Mouse (Mus musculus) CH12.LX (cell line): ENCODE measurements around the gene Ablim1. TPM values are rescaled to one million over a fixed set of nuclear protein-coding genes. Genes with fewer than 3 reads are reported as not detected.
A peak's percentile ranks its signal among the peaks of the same experiment; 100 is the strongest.

Experiments
- DNase-seq: peaks from one replicate; pipeline ENCODE4 v3.0.0-alpha.2; 2013; ENCODE audit errors: extremely low read depth
- H3K27ac ChIP-seq: 2 replicates; pipeline ENCODE4 v1.5.1; 2012; ENCODE audit warnings: low read depth, mild to moderate bottlenecking, control low read depth, moderate library complexity; ENCODE audit not compliant: insufficient read depth
- H3K27me3 ChIP-seq: replicated peaks from 2 replicates; pipeline ENCODE3; 2012; ENCODE audit warnings: inconsistent platforms
- H3K36me3 ChIP-seq, 2 experiments: replicated peaks in 1 of 2; 2 replicates each; pipeline versions ENCODE3 to v1.6.1; 2012; ENCODE audit warnings: inconsistent platforms in 1 of 2, low read length in 1 of 2, mild to moderate bottlenecking in 1 of 2, mixed read lengths in 1 of 2, moderate library complexity in 1 of 2; ENCODE audit not compliant: control insufficient read depth in 1 of 2, insufficient read depth in 1 of 2
- H3K4me1 ChIP-seq, 2 experiments: 2 replicates each; pipeline ENCODE4 v1.6.1; 2012; ENCODE audit warnings: inconsistent platforms in 1 of 2, moderate library complexity in 1 of 2; ENCODE audit not compliant: insufficient read depth in 2 of 2, control insufficient read depth in 1 of 2
- H3K4me2 ChIP-seq: 2 replicates; pipeline ENCODE4 v1.6.1; 2012; ENCODE audit warnings: low read depth, mild to moderate bottlenecking, control low read depth; ENCODE audit not compliant: poor library complexity, insufficient read depth, severe bottlenecking
- H3K4me3 ChIP-seq, 3 experiments: fragments of 150-350 bp in 1 of 3; sonication (generic) in 1 of 3; replicated peaks in 1 of 3; 2 replicates each; pipeline versions ENCODE3 to v1.5.1; 2011 to 2012; ENCODE audit warnings: low read depth in 2 of 3, low read length in 2 of 3, mild to moderate bottlenecking in 2 of 3, moderate library complexity in 2 of 3, control low read depth in 1 of 3, improper control_type of control experiment in 1 of 3, inconsistent platforms in 1 of 3, mixed read lengths in 1 of 3; ENCODE audit not compliant: poor library complexity in 1 of 3
- H3K79me2 ChIP-seq: replicated peaks from 2 replicates; pipeline ENCODE4 v1.6.1; 2012; ENCODE audit warnings: mild to moderate bottlenecking, moderate library complexity; ENCODE audit not compliant: control insufficient read depth, poor library complexity, insufficient read depth, severe bottlenecking; ENCODE audit errors: extremely low read depth
- H3K9ac ChIP-seq: 2 replicates; pipeline ENCODE4 v1.6.1; 2012; ENCODE audit warnings: low read depth, mild to moderate bottlenecking, control low read depth, moderate library complexity; ENCODE audit not compliant: insufficient read depth
- H3K9me3 ChIP-seq: replicated peaks from 2 replicates; pipeline ENCODE3; 2012; ENCODE audit warnings: low read length, inconsistent platforms, mixed read lengths
- BHLHE40 ChIP-seq: IDR thresholded peaks from 2 replicates; pipeline ENCODE4 v1.6.1; 2011; ENCODE audit warnings: mild to moderate bottlenecking, low read depth, low read length, improper control_type of control experiment
- CHD2 ChIP-seq: IDR thresholded peaks from 2 replicates; pipeline ENCODE4 v1.6.1; 2011; ENCODE audit warnings: low read length, improper control_type of control experiment
- CTCF ChIP-seq, 2 experiments: IDR thresholded peaks in 1 of 2; conservative IDR thresholded peaks in 1 of 2; 2 replicates each; pipeline ENCODE4 v1.5.1; 2011 to 2012; ENCODE audit warnings: low read depth in 2 of 2, low read length in 2 of 2, improper control_type of control experiment in 1 of 2, inconsistent platforms in 1 of 2, mild to moderate bottlenecking in 1 of 2, moderate library complexity in 1 of 2
- E2F4 ChIP-seq: IDR thresholded peaks from 2 replicates; pipeline ENCODE4 v1.6.1; 2011; ENCODE audit warnings: low read depth, low read length, improper control_type of control experiment; ENCODE audit not compliant: insufficient replicate concordance
- ELF1 ChIP-seq: IDR thresholded peaks from 2 replicates; pipeline ENCODE4 v1.6.1; 2014; ENCODE audit warnings: low read depth, mild to moderate bottlenecking, inconsistent platforms, low read length, improper control_type of control experiment
- EP300 ChIP-seq: IDR thresholded peaks from 2 replicates; pipeline ENCODE4 v1.6.1; 2011; ENCODE audit warnings: low read length, improper control_type of control experiment
- ETS1 ChIP-seq: conservative IDR thresholded peaks from 2 replicates; pipeline ENCODE4 v1.6.1; 2012; ENCODE audit warnings: low read depth, mild to moderate bottlenecking, inconsistent platforms, low read length, improper control_type of control experiment, moderate library complexity
- GABPA ChIP-seq: IDR thresholded peaks from 2 replicates; pipeline ENCODE4 v1.6.1; 2012; ENCODE audit warnings: low read depth, low read length, improper control_type of control experiment, inconsistent platforms; ENCODE audit not compliant: insufficient replicate concordance
- HCFC1 ChIP-seq: IDR thresholded peaks from 2 replicates; pipeline ENCODE4 v1.6.1; 2012; ENCODE audit warnings: low read depth, mild to moderate bottlenecking, inconsistent platforms, low read length, improper control_type of control experiment
- IRF4 ChIP-seq: IDR thresholded peaks from 2 replicates; pipeline ENCODE4 v1.6.1; 2014; ENCODE audit warnings: low read depth, mild to moderate bottlenecking, inconsistent platforms, low read length, improper control_type of control experiment
- JUN ChIP-seq: IDR thresholded peaks from 2 replicates; pipeline ENCODE4 v1.6.1; 2011; ENCODE audit warnings: low read depth, mild to moderate bottlenecking, low read length, improper control_type of control experiment, moderate library complexity; ENCODE audit not compliant: insufficient read depth
- JUND ChIP-seq: conservative IDR thresholded peaks from 2 replicates; pipeline ENCODE4 v1.6.1; 2011; ENCODE audit warnings: low read depth, low read length, improper control_type of control experiment
- MAX ChIP-seq: IDR thresholded peaks from 2 replicates; pipeline ENCODE4 v1.6.1; 2011; ENCODE audit warnings: low read length, improper control_type of control experiment
- MAZ ChIP-seq: IDR thresholded peaks from 2 replicates; pipeline ENCODE4 v1.6.1; 2012; ENCODE audit warnings: low read depth, mild to moderate bottlenecking, inconsistent platforms, low read length, improper control_type of control experiment, moderate library complexity
- MEF2A ChIP-seq: IDR thresholded peaks from 2 replicates; pipeline ENCODE4 v1.6.1; 2014; ENCODE audit warnings: low read depth, mild to moderate bottlenecking, inconsistent platforms, low read length, improper control_type of control experiment, borderline replicate concordance
- MYC ChIP-seq: IDR thresholded peaks from 2 replicates; pipeline ENCODE4 v1.6.1; 2011; ENCODE audit warnings: low read depth, mild to moderate bottlenecking, improper control_type of control experiment, low read length
- NRF1 ChIP-seq: IDR thresholded peaks from 2 replicates; pipeline ENCODE4 v1.6.1; 2014; ENCODE audit warnings: low read depth, mild to moderate bottlenecking, inconsistent platforms, low read length, improper control_type of control experiment, moderate library complexity
- POLR2A ChIP-seq: IDR thresholded peaks from 2 replicates; pipeline ENCODE4 v1.6.1; 2011; ENCODE audit warnings: low read depth, mild to moderate bottlenecking, improper control_type of control experiment, low read length
- RCOR1 ChIP-seq: conservative IDR thresholded peaks from 2 replicates; pipeline ENCODE4 v1.6.1; 2012; ENCODE audit warnings: low read depth, mild to moderate bottlenecking, inconsistent platforms, low read length, improper control_type of control experiment
- SIN3A ChIP-seq: IDR thresholded peaks from 2 replicates; pipeline ENCODE4 v1.6.1; 2012; ENCODE audit warnings: low read length, improper control_type of control experiment, inconsistent platforms
- SMC3 ChIP-seq: IDR thresholded peaks from 2 replicates; pipeline ENCODE4 v1.6.1; 2011; ENCODE audit warnings: low read depth, low read length, improper control_type of control experiment
- TBP ChIP-seq: conservative IDR thresholded peaks from 2 replicates; pipeline ENCODE4 v1.6.1; 2011; ENCODE audit warnings: low read depth, low read length, improper control_type of control experiment
- UBTF ChIP-seq: IDR thresholded peaks from 2 replicates; pipeline ENCODE4 v1.6.1; 2012; ENCODE audit warnings: low read depth, mild to moderate bottlenecking, inconsistent platforms, low read length, improper control_type of control experiment, moderate library complexity
- ZC3H11A ChIP-seq: IDR thresholded peaks from 2 replicates; pipeline ENCODE4 v1.6.1; 2012; ENCODE audit warnings: low read depth, mild to moderate bottlenecking, inconsistent platforms, low read length, improper control_type of control experiment
- ZKSCAN1 ChIP-seq: IDR thresholded peaks from 2 replicates; pipeline ENCODE4 v1.6.1; 2012; ENCODE audit warnings: low read depth, inconsistent platforms, low read length, improper control_type of control experiment, borderline replicate concordance
- ZNF384 ChIP-seq: IDR thresholded peaks from 2 replicates; pipeline ENCODE4 v1.6.1; 2012; ENCODE audit warnings: low read depth, low read length, improper control_type of control experiment, inconsistent platforms
- dilution Hi-C: fragments of 300-500 bp; cut with MboI; formaldehyde crosslinking; loops from 2 replicates; pipeline ENCODE4 v1.14.3; 2020; ENCODE audit warnings: low sequenced_read_pairs; ENCODE audit not compliant: extremely low pct_unique_long_range_greater_than_20kb, extremely low pct_ligation_motif_present
- in situ Hi-C: fragments of 300-500 bp; cut with MboI; formaldehyde crosslinking; loops from 3 replicates; pipeline ENCODE4 v1.14.3; 2019; ENCODE audit warnings: low sequenced_read_pairs, low pct_ligation_motif_present, low pct_unique_long_range_greater_than_20kb, mixed read lengths
- polyA plus RNA-seq: library from polyadenylated mRNA; unstranded; fragments of >175 nt; gene quantifications from 2 replicates; pipeline ENCODE4 v1.2.1, GENCODE M21; 2012; ENCODE audit warnings: low read depth; ENCODE audit not compliant: insufficient read length
- total RNA-seq, 2 experiments: library from RNA; depleted of rRNA; stranded (reverse); fragments of 300-350 nt in 1 of 2; fragments of >200 nt in 1 of 2; gene quantifications; 2 replicates each; pipeline ENCODE4 v1.2.3; 2012 to 2014

Ablim1 gene
- total and polyA plus RNA-seq, 3 experiments: 0.85 to 2.4 (median 2.0) TPM

GRCm38 (mm10) chr19:57012068-57012467 lies 302.7 kb downstream of the Ablim1 start:
- TF ChIP-seq IRF4: 0 out of 2 replicates have a peak, but pooled peaks have one; percentile 21
- 0 out of 2 replicates have a peak, but pooled peaks have one; percentile 14 for TF ChIP-seq MAX
- no peak for TF ChIP-seq MYC
- peak; percentile 33 for TF ChIP-seq HCFC1
- TF ChIP-seq MAZ: no peak
- no peak for TF ChIP-seq SMC3
- TF ChIP-seq ZKSCAN1: no peak
- peak; percentile 42; the same call in 1 of the 2 replicates for TF ChIP-seq EP300
- TF ChIP-seq POLR2A: 0 out of 2 replicates have a peak, but pooled peaks have one; percentile 36
- 0 out of 2 replicates have a peak, but pooled peaks have one; percentile 18 for TF ChIP-seq SIN3A
- TF ChIP-seq ETS1: peak; percentile 28; the same call in 1 of the 2 replicates
- TF ChIP-seq CTCF (conservative IDR thresholded peaks at IDR 0.05 in 1 of 2, IDR thresholded peaks at IDR 0.05 in 1 of 2; ENCODE audit: low read depth in 2 of 2, low read length in 2 of 2): no peak
- TF ChIP-seq ELF1: peak; percentile 37; the same call in 1 of the 2 replicates
- TF ChIP-seq ZNF384: peak; percentile 17; the same call in 1 of the 2 replicates
- no peak for TF ChIP-seq JUND
- 0 out of 2 replicates have a peak, but pooled peaks have one; percentile 22 for TF ChIP-seq TBP
- TF ChIP-seq JUN: 0 out of 2 replicates have a peak, but pooled peaks have one; percentile 17
- TF ChIP-seq E2F4: no peak
- TF ChIP-seq ZC3H11A: no peak
- TF ChIP-seq MEF2A: no peak
- TF ChIP-seq UBTF: no peak
- TF ChIP-seq BHLHE40: peak; percentile 65
- TF ChIP-seq CHD2: peak; percentile 76
- TF ChIP-seq GABPA: no peak
- no peak for TF ChIP-seq RCOR1
- no peak for TF ChIP-seq NRF1
- Histone ChIP-seq H3K4me3 (no peak overlapping the region), H3K36me3 (no peaks in the 10 kb centered on the region), H3K4me1 (peaks cover 48 to 77% of the 10 kb centered on the region in 2 experiments), H3K27ac (peak overlapping the region; percentile 69), H3K79me2 (no peaks in the 10 kb centered on the region), H3K9ac (0 out of 2 replicates have a peak overlapping the region, but pooled peaks have one; percentile 1), H3K4me2 (no peak overlapping the region), H3K27me3 (no peaks in the 10 kb centered on the region), H3K9me3 (no peaks in the 10 kb centered on the region)
- peak; percentile 69 for DNase-seq
- dilution Hi-C loops: no loop called here
- in situ Hi-C loops: no loop called here
